In the genomic region with DNA sequence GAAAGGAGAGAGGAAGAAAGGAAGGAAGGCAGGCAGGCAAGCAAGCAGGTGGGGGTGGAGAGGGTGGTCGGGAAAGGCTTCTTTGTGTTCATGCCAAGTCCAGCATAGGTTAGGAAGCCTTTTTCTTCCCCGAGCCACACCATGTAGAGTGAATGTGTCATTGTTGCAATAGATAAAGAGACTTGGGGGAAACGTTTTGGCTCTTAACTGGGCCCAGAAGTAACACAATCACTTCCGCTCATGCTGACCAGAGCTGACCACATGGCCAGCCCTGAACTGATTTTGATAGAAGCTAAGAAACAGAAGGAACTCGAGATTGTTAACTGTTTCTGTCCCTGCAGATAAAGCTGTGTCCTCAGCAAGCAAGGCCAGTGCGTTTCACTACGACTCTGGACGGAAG, we compare ENCODE assay signal across 25 mouse cellular contexts. TPM values are rescaled to one million over a fixed set of nuclear protein-coding genes. Genes with fewer than 3 reads are reported as not detected.
DNase-seq lines count a peak whose midpoint lies in the region; ATAC-seq and TF ChIP-seq lines count a peak whose summit lies in the region.
"Had no signal": no experiment of that assay in that cellular context is flagged by ENCODE, and none has a peak within 500 bp of the region (broad histone marks: within the 10 kb centered on the region; RNA-seq: fewer than 3 reads in every experiment).

No protein-coding gene starts in this region.

- H3K4me2 ChIP-seq in intestine, embryonic 15.5 days (replicated peaks) = no peak overlapping the region
- H3K4me2 ChIP-seq: embryonic facial prominence, embryonic 13.5 days; forebrain, embryonic 12.5 days; forebrain, embryonic 15.5 days; hindbrain, embryonic 14.5 days had no signal

- no peak for TF ChIP-seq CTCF in MEL (IDR thresholded peaks at IDR 0.05 in 2 of 3, conservative IDR thresholded peaks at IDR 0.05 in 1 of 3; ENCODE audit: control insufficient read depth in 1 of 3, insufficient read depth in 1 of 3, low read depth in 2 of 3, low read length in 3 of 3, poor library complexity in 1 of 3, severe bottlenecking in 1 of 3)

- H3K79me2 ChIP-seq in MEL (ENCODE audit: control insufficient read depth, insufficient read depth, low read length, poor library complexity) = no peaks in the 10 kb centered on the region

- no peak for TF ChIP-seq RAD21 in MEL (IDR thresholded peaks at IDR 0.05; ENCODE audit: low read depth, low read length)

- no peak overlapping the region for H3K9ac ChIP-seq in MEL (ENCODE audit: control insufficient read depth, low read depth, low read length, poor library complexity, severe bottlenecking)
- no peak overlapping the region for H3K9ac ChIP-seq in intestine, embryonic 15.5 days
- H3K9ac ChIP-seq: embryonic facial prominence, embryonic 13.5 days; forebrain, embryonic 12.5 days; forebrain, embryonic 15.5 days; hindbrain, embryonic 14.5 days had no signal

- H3K36me3 ChIP-seq in MEL (ENCODE audit: control insufficient read depth in 1 of 2, insufficient read depth in 2 of 2, low read length in 2 of 2) = no peaks in the 10 kb centered on the region
- no peaks in the 10 kb centered on the region for H3K36me3 ChIP-seq in intestine, embryonic 15.5 days
- H3K36me3 ChIP-seq: embryonic facial prominence, embryonic 10.5 days; embryonic facial prominence, embryonic 13.5 days; forebrain, embryonic 12.5 days; forebrain, embryonic 15.5 days; heart, embryonic 10.5 days had no signal

- no peaks in the 10 kb centered on the region for H3K9me3 ChIP-seq in MEL (replicated peaks; ENCODE audit: insufficient read depth, low read length)
- no peaks in the 10 kb centered on the region for H3K9me3 ChIP-seq in intestine, embryonic 15.5 days
- H3K9me3 ChIP-seq: embryonic facial prominence, embryonic 10.5 days; embryonic facial prominence, embryonic 13.5 days; forebrain, embryonic 12.5 days; forebrain, embryonic 15.5 days; heart, embryonic 10.5 days had no signal

- H3K4me1 ChIP-seq in MEL (ENCODE audit: control insufficient read depth in 1 of 2, insufficient read depth in 2 of 2, low read length in 2 of 2) = peaks cover 0 to 6% of the 10 kb centered on the region in 2 experiments; a peak in 2 of 4 replicates
- peaks cover 15% of the 10 kb centered on the region; the same call in 1 of the 2 replicates for H3K4me1 ChIP-seq in intestine, embryonic 15.5 days (replicated peaks)
- H3K4me1 ChIP-seq: forebrain, embryonic 12.5 days; forebrain, embryonic 15.5 days had no signal

- H3K4me3 ChIP-seq in MEL (ENCODE audit: control insufficient read depth in 1 of 2, insufficient read depth in 1 of 2, low read depth in 2 of 2, low read length in 2 of 2) = no peak overlapping the region
- no peak overlapping the region for H3K4me3 ChIP-seq in intestine, embryonic 15.5 days (replicated peaks)
- H3K4me3 ChIP-seq: embryonic facial prominence, embryonic 10.5 days; embryonic facial prominence, embryonic 13.5 days; erythroblast, embryonic 14.5 days; forebrain, embryonic 12.5 days; forebrain, embryonic 15.5 days; heart, adult 2 months; heart, embryonic 10.5 days had no signal

- peak; percentile 92 for DNase-seq in 416B (ENCODE audit: low read depth)
- no peak for DNase-seq in MEL (ENCODE audit: low read depth, low spot score)
- no peak for DNase-seq in left cerebral cortex, adult 8-10 months (ENCODE audit: low spot score in 2 of 2)
- DNase-seq in adrenal gland, postnatal 10 days = no peak
- DNase-seq: adrenal gland, adult 2 months; adrenal gland, postnatal 25 days; cerebellum, adult 18-20 months; cerebellum, adult 9-11 months; cerebellum, postnatal 25 days; embryo, embryonic 11 days; gastrocnemius, postnatal 25 days; heart, adult 2 months; heart, postnatal 36 days had no signal

- H3K27me3 ChIP-seq in MEL (ENCODE audit: control insufficient read depth in 1 of 2, insufficient read depth in 2 of 2, low read length in 2 of 2) = peaks cover 0 to 1% of the 10 kb centered on the region in 2 experiments; a peak in 1 of 4 replicates
- no peaks in the 10 kb centered on the region for H3K27me3 ChIP-seq in intestine, embryonic 15.5 days (replicated peaks)
- H3K27me3 ChIP-seq: embryonic facial prominence, embryonic 13.5 days; forebrain, embryonic 12.5 days; forebrain, embryonic 15.5 days had no signal

- ATAC-seq in granulocyte monocyte progenitor cell, adult 5-6 weeks (replicated peaks; ENCODE audit: poor library complexity, severe bottlenecking) = peak; percentile 30; the same call in 1 of the 2 replicates
- ATAC-seq in intestine, embryonic 15.5 days = no peak
- ATAC-seq: forebrain, embryonic 15.5 days; hindbrain, postnatal 0 days; inflammation-experienced regulatory T-cells, adult 6 months; intestine, postnatal 0 days had no signal

- no peak for TF ChIP-seq POLR2A in MEL (IDR thresholded peaks at IDR 0.05; ENCODE audit: control insufficient read depth in 1 of 2, insufficient read depth in 1 of 2, low read depth in 1 of 2, low read length in 2 of 2, poor library complexity in 1 of 2)

- H3K27ac ChIP-seq in MEL (ENCODE audit: control insufficient read depth, low read depth, low read length) = no peak overlapping the region
- H3K27ac ChIP-seq in intestine, embryonic 15.5 days = no peak overlapping the region
- H3K27ac ChIP-seq: embryonic facial prominence, embryonic 10.5 days; embryonic facial prominence, embryonic 13.5 days; forebrain, embryonic 12.5 days; forebrain, embryonic 15.5 days; heart, embryonic 10.5 days; hindbrain, embryonic 14.5 days; hindbrain, postnatal 0 days had no signal

- TF ChIP-seq EP300 in MEL (IDR thresholded peaks at IDR 0.05; ENCODE audit: low read depth in 1 of 2, low read length in 2 of 2) = no peak

- WGBS in intestine, embryonic 15.5 days = 65% methylated on average over 8 of the region's 8 CpGs

TF ChIP-seq in MEL, 35 proteins besides CTCF, POLR2A, EP300 and RAD21:
- TF ChIP-seq TAL1 (IDR thresholded peaks at IDR 0.05; ENCODE audit: low read length) (peak; percentile 25; the same call in 1 of the 2 replicates), USF1 (IDR thresholded peaks at IDR 0.05; ENCODE audit: low read depth, low read length) (no peak)

RNA-seq across cellular contexts. Expression of a gene that starts 29.6 kb away (rescaled TPM):
- total RNA-seq in MEL (2012; rRNA removed) = not detected in 2 replicates
- not detected for polyA plus RNA-seq in MEL (2012; ENCODE audit: insufficient read depth in 1 of 2, insufficient read length in 2 of 2, low read depth in 1 of 2, low replicate concordance in 2 of 2, missing spikeins in 1 of 2)
- total RNA-seq in granulocyte monocyte progenitor cell, adult 5-6 weeks (2014; fragmentation: Nextera tagmentation) = 4.5 and 12.7 TPM in 2 replicates
- total RNA-seq in granulocyte monocyte progenitor cell, adult 5-6 weeks (2017) = 1.8 and 2.5 TPM in 2 replicates
- polyA plus RNA-seq in intestine, embryonic 15.5 days (2015; fragmentation: Nextera tagmentation; extraction: Ambion mirVana) = 22.2 and 23.4 TPM in 2 replicates
- 10 to 100 TPM; 30.5 to 45.1 (median 34.8) TPM for total RNA-seq in left cerebral cortex, adult 8-10 months (2022)
- 1 to 10 TPM; 8.2 to 8.6 TPM for total RNA-seq in adrenal gland, postnatal 10 days (2021)
- polyA plus RNA-seq: inflammation-experienced regulatory T-cells, adult 6 months had no signal
